Mouse (Mus musculus) limb, embryonic 10.5 days (tissue): Measurements from ENCODE around the gene Tube1. TPM values are rescaled to one million over a fixed set of nuclear protein-coding genes. Genes with fewer than 3 reads are reported as not detected.
"Not testable (repeated sequence)": the region's sequence is repeated elsewhere in the genome, so short reads cannot be mapped to it uniquely, and the experiment has no call there.

Experiments used
- DNase-seq: peaks from one replicate; pipeline ENCODE4 v3.0.0-alpha.2; 2017; ENCODE audit warnings: low spot score
- H3K27ac ChIP-seq: fragments of 300-500 bp; sonication (generic); 2 replicates; pipeline ENCODE4 v1.5.1; 2016; ENCODE audit warnings: mild to moderate bottlenecking
- H3K27me3 ChIP-seq: fragments of 300-500 bp; sonication (generic); 2 replicates; pipeline ENCODE4 v1.6.1; 2016; ENCODE audit warnings: low read depth, mild to moderate bottlenecking; ENCODE audit not compliant: poor library complexity, severe bottlenecking
- H3K36me3 ChIP-seq: fragments of 300-500 bp; sonication (generic); 2 replicates; pipeline ENCODE4 v1.6.1; 2016; ENCODE audit warnings: mild to moderate bottlenecking, moderate library complexity
- H3K4me1 ChIP-seq: fragments of 300-500 bp; sonication (generic); 2 replicates; pipeline ENCODE4 v1.6.1; 2016
- H3K4me3 ChIP-seq: fragments of 300-500 bp; sonication (generic); 2 replicates; pipeline ENCODE4 v1.5.1; 2016; ENCODE audit warnings: mild to moderate bottlenecking, moderate library complexity
- H3K9me3 ChIP-seq: fragments of 300-500 bp; sonication (generic); replicated peaks from 2 replicates; pipeline ENCODE4 v1.6.1; 2016; ENCODE audit warnings: mild to moderate bottlenecking
- WGBS: fragments of 180-500 bp; shearing (Covaris S2); methylation state at CpG from one replicate; pipeline ENCODE4 v1.1.7; 2016; 5-methylcytosine and 5-hydroxymethylcytosine counted together
- polyA plus RNA-seq: library from polyadenylated mRNA; unstranded; fragments of >200 nt; fragmentation: Nextera tagmentation; extraction: Ambion mirVana; gene quantifications from 2 replicates; pipeline ENCODE4 v1.2.1, GENCODE M21; 2016

Gene Tube1
- polyA plus RNA-seq, 1 experiment from 2014 or later, result 26.1 TPM

DNA sequence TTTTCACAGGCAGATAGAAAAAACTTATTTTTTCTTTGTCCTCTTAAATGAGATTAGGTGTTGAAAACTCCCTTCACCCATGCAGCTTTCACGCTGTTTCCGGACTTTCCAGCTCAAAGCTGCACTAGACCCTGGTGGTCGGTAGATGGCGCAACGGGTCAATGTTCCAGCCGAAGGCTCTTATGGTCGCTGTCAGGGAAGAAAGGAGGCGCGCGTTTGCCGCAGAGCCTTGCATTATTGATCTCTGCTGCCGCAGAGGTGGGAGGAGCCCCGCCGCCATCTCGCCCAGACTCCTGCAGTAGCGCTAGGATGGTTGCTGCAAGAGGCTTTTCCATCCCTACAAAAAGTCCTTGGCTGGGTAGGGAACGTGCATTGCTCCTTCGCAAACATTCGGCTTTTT lies 37.4 kb downstream of the Tube1 start:
- Histone ChIP-seq H3K27me3 (no peaks in the 10 kb centered on the region), H3K36me3 (no peaks in the 10 kb centered on the region), H3K4me1 (peaks cover 70% of the 10 kb centered on the region), H3K9me3 (no peaks in the 10 kb centered on the region), H3K27ac (peak overlapping the region; percentile 79), H3K4me3 (peak overlapping the region; percentile 57)
- peak; percentile 93 for DNase-seq
- under 1% methylated on average over 19 of the region's 19 CpGs for WGBS

DNA sequence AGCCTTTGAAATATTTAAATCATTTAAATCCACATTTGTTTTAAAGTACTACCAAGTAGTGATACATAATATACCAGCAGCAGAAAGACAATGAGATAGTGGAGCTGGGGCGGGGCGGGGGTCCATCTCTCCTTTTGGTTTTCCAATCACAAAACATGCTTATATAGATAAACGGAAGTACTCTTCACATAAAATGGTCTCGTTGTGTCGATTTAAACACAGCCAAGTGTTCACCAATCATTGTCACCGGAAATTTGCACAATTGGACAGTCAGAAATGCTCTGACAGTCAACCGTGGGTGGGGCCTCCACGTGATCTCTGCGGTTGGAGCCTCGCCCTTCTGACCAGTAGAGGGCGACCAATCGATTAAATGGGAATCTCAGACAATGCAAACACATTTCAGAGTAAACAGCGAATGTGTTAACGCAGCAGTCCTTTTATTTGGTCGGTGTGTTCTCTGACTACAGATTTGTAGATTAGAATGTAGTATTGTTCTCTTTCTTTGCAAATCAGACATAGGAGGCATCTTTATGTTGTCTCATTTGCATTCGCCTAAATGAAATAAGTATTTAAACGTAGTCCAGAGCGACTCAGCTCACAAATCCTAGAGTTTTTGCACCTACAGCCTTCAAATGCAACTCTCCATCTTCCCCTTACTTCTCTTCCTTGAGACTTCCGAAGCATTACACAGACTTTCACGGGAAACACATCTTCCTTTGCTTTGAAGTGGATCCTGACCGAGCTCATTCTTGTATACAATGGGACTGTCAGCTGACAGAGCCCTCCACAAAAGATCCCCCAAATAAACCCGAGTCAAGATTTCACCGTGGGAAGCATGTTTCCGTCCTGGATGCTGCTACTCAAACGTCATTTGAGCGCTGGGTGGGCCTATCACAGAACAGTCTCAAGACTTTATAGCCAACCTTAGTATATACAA lies 38.1 kb downstream of the Tube1 start:
- Histone ChIP-seq H3K4me3 (peak overlapping the region; percentile 57), H3K27ac (peak overlapping the region; percentile 79), H3K4me1 (peaks cover 70% of the 10 kb centered on the region), H3K27me3 (no peaks in the 10 kb centered on the region), H3K36me3 (no peaks in the 10 kb centered on the region), H3K9me3 (no peaks in the 10 kb centered on the region)
- WGBS, result 21% methylated on average over 26 of the region's 26 CpGs
- DNase-seq, result peak; percentile 83

DNA sequence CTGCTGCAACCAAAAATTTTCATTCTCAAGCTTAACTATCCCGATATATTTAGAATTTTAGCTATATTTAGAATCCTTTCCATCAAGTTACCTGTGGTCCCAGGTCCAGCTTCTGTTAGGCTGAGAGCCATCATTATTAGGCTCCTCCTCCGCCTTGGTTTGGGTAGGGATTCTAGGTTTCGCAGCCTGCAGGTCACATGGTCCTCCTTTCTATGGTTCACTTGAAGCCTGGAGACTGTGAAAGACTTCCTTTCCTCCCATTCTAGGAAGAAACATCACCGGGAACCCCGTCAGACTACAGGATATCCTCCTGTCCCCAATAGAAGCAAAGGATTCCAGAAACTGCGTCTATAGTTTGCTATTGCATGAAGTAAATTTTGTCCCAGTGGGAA lies 38.8 kb downstream of the Tube1 start:
- H3K27ac ChIP-seq, result peak overlapping the region; percentile 72; the same call in 1 of the 2 replicates
- H3K4me1 ChIP-seq, result peaks cover 64% of the 10 kb centered on the region
- H3K27me3 ChIP-seq, result no peaks in the 10 kb centered on the region

DNA sequence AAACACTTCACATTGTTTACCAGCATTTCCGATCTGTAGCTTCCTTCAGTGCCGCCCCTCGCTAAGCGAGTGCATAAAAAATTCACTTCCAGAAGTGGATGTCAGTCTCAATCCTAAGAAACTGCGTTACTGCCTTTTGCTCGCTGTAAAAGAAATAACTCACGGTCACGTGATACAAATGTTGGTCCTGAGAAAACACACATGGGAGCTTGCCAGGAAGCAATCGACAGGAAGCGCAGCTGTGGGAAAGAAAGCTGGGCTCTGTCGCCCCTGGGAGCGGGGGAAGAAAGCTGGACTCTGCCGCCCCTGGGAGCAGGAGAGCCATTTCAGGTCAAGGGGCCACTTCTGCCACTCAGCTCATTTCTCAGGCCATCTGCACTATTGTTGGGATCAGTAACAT lies 39.3 kb downstream of the Tube1 start:
- Histone ChIP-seq H3K4me1 (peaks cover 59% of the 10 kb centered on the region), H3K9me3 (no peaks in the 10 kb centered on the region), H3K27me3 (no peaks in the 10 kb centered on the region), H3K36me3 (no peaks in the 10 kb centered on the region), H3K4me3 (no peak overlapping the region), H3K27ac (peak overlapping the region; percentile 72)
- DNase-seq, result no peak
- WGBS, result 60% methylated on average over 13 of the region's 13 CpGs

More for the DNA sequence above, 38.8 kb downstream of the Tube1 start:
- WGBS, result 87% methylated on average over 6 of the region's 6 CpGs
- DNase-seq, result no peak
- no peaks in the 10 kb centered on the region for H3K36me3 ChIP-seq
- H3K4me3 ChIP-seq, result no peak overlapping the region
- H3K9me3 ChIP-seq, result no peaks in the 10 kb centered on the region

DNA sequence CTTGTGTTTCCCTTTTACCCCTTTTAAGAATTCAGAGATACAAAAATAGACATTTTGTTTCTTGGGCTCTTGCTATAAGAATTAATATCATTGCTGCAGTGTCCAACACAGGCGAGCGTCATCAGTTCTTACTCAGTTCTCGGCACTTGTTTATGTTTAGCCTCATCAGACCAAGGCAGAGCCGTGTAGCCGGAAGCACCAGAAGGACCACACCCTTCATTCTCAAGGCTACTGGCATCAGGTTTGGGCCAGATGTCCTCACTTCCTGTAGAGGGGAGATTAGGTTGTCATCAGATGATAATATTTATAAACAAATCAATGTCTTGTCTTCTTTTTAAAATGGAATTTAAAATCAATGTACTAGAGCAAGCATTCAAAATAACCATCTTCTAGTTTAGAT lies 43.2 kb downstream of the Tube1 start:
- no peak overlapping the region for H3K27ac ChIP-seq
- 86% methylated on average over 5 of the region's 5 CpGs for WGBS
- H3K27me3 ChIP-seq, result no peaks in the 10 kb centered on the region
- DNase-seq, result no peak
- no peak overlapping the region for H3K4me3 ChIP-seq
- H3K4me1 ChIP-seq, result peaks cover 32% of the 10 kb centered on the region
- H3K36me3 ChIP-seq, result no peaks in the 10 kb centered on the region
- no peaks in the 10 kb centered on the region for H3K9me3 ChIP-seq

DNA sequence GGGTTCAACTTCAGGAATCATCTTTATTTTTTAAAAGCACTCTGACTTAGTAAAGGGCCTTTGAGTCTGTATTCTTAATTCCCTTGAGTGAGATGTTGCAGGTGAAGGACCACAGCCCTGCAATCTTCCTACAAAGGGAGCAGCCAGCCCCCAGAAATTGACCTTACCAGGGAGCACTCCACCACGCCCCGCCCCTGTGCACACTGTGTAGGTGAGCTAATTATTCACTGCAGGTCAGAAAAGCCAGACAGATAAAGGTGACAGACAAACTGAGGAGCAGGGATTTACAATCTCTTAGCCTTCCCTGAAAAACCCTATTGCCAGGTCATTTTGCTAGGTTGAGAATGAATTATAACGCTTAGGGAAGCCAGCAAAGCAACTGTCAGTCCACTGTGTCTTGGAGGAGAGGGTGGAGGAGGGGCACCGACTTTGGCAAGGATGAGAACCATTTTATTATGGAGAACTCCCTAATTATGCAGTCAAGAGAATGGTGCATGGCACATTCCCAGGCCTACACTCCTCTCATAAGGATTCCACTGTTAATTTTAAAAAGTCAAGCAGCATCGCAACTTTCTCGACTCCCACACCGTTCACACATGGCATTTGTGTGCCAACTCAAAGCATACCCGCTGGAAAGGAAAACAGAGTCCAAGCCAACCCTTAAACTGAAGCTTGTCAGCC lies 51.2 kb downstream of the Tube1 start:
- Histone ChIP-seq H3K27ac (no peak overlapping the region), H3K9me3 (no peaks in the 10 kb centered on the region), H3K36me3 (no peaks in the 10 kb centered on the region), H3K4me3 (no peak overlapping the region), H3K4me1 (no peaks in the 10 kb centered on the region; the same call in 1 of the 2 replicates), H3K27me3 (no peaks in the 10 kb centered on the region)
- no peak for DNase-seq
- 90% methylated on average over 8 of the region's 8 CpGs for WGBS

DNA sequence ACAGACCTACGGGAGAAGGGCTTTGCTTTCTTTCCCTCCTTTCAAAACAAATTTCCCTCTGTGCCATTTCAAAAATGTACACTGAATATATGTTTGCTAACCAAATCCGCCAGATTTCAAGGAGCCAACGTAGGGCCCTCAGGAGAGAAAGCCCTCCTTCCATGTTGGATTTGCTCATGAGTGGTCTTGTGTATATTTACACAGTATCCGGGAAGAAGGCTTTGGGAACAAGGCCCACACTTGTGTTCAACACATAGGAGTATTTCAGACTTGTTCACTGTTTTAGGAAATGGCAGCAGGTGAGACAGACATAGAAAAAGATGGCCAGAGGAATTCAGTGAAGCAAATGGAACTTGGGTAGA lies 51.8 kb downstream of the Tube1 start:
- H3K27me3 ChIP-seq, result no peaks in the 10 kb centered on the region
- H3K4me3 ChIP-seq, result no peak overlapping the region
- DNase-seq, result no peak
- H3K9me3 ChIP-seq, result no peaks in the 10 kb centered on the region
- WGBS, result 86% methylated on average over 4 of the region's 4 CpGs
- H3K36me3 ChIP-seq, result no peaks in the 10 kb centered on the region
- no peaks in the 10 kb centered on the region; the same call in 1 of the 2 replicates for H3K4me1 ChIP-seq
- H3K27ac ChIP-seq, result no peak overlapping the region

DNA sequence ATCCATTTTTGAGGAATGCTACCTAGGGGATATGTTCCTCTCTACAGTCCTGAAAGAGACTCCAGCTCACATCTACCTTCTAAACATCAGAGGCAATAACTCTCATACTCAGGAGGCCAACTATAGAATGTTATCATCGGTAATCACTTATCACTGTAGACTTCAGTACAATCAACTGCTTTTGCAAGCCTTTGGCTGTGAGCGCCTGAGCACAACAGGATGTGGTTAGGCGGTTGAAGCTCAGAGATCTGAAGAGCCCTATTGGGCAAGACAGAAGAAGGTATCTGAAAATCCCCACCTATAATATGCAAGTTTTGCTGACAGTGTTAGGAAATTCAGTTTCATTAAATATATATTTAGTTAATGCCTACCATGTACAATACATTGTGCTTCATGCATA lies 58.9 kb downstream of the Tube1 start:
- H3K4me3 ChIP-seq, result no peak overlapping the region

DNA sequence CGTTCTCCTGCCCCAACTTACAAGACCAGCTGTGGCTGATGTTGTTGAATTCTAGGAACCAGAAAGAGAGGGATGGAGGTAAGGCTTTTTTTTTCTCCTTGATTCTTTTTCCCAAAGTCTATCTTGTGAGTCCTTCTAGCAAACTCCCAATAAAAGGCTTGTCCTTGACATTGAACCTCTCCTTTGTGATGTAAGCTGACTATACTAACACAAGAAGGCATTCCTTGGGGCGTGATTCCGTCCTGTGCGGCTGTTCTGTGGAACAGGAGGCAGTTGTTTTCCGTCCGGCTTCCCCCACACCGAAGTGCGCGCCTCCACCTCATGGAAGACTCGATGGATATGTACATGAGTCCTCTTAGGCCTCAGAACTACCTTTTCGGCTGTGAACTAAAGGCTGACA lies 64.4 kb downstream of the Tube1 start:
- WGBS, result 90% methylated on average over 11 of the region's 11 CpGs

More for the DNA sequence above, 58.9 kb downstream of the Tube1 start:
- WGBS, result 93% methylated on average over 3 of the region's 3 CpGs
- Histone ChIP-seq H3K9me3 (no peaks in the 10 kb centered on the region), H3K27me3 (no peaks in the 10 kb centered on the region), H3K4me1 (no peaks in the 10 kb centered on the region), H3K36me3 (no peaks in the 10 kb centered on the region), H3K27ac (no peak overlapping the region)
- no peak for DNase-seq

More for the DNA sequence above, 64.4 kb downstream of the Tube1 start:
- H3K27ac ChIP-seq, H3K27me3 ChIP-seq, H3K4me3 ChIP-seq, H3K9me3 ChIP-seq, DNase-seq, H3K4me1 ChIP-seq, H3K36me3 ChIP-seq: not testable (repeated sequence)

Other genes with a start within 250 kb of the Tube1 start
- gene Lama4, start 168.5 kb upstream of the Tube1 start, polyA plus RNA-seq, result 26.6 and 29.5 TPM in 2 replicates
- gene Fam229b, start 62 bp upstream of the Tube1 start, polyA plus RNA-seq, result 8.3 and 8.5 TPM in 2 replicates
- gene Ccn6, start 29.8 kb downstream of the Tube1 start, polyA plus RNA-seq, result 0.26 and 0.51 TPM in 2 replicates
- 13.1 and 16.0 TPM in 2 replicates for gene Fyn, start 234.9 kb downstream of the Tube1 start, polyA plus RNA-seq